Mouse (Mus musculus) large intestine, adult 2 months (tissue): ENCODE data around the gene Snph. TPM values are rescaled to one million over a fixed set of nuclear protein-coding genes. Genes with fewer than 3 reads are reported as not detected.
"Not testable (repeated sequence)": the region's sequence is repeated elsewhere in the genome, so short reads cannot be mapped to it uniquely, and the experiment has no call there.

Source experiments
- DNase-seq: peaks from one replicate; pipeline ENCODE4 v3.0.0-alpha.2; 2012; ENCODE audit warnings: low read depth, low spot score
- WGBS: fragments of 180-500 bp; shearing (Covaris S2); methylation state at CpG from one replicate; pipeline ENCODE4 v1.1.7; 2018; 5-methylcytosine and 5-hydroxymethylcytosine counted together
- polyA plus RNA-seq: library from polyadenylated mRNA; depleted of rRNA; stranded (reverse); fragments of >200 nt; gene quantifications from 2 replicates; pipeline ENCODE4 v1.2.3, GENCODE M21; 2012; rRNA removed

Gene Snph
- polyA plus RNA-seq: 12.5 and 14.0 TPM in 2 replicates

DNA sequence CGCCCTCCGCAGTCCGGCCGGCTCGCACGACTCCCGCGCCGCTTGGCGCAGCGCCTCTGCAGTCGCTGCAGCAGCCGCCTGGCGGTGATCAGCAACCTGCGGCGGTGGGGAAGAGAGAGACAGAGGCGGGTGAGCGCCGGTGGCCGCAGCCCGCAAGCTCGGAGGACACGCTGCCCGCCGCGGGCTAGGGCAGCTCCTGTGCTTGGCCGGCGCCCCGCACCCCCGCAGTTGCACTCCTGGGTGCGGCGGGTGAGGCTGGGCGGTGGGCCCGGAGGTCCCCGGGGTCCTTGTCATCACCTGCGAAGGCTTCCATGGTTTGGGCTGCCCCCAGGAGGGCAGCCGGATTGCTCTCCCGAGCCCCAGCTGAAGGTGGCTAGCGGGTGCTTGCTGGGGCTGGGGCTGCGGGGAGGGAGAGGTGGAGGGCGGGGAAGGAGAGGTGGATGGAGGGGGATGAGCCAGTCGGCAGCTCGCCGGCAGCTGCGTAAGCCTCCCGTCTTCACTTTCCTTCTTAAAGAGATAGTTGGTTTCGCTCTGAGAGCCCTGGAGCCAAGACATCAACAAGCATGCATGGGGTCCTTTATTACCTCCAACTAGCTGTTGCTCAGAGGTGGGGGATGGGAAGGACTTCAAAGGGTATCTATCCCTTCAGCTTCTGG is at the start of gene Snph:
TSS of gene Snph (minus strand) at position 435 of the 656 bp plus-strand sequence.
- WGBS: under 1% methylated on average over 47 of the region's 47 CpGs
- DNase-seq: no peak

- DNase-seq: no peak
- 44% methylated on average over 2 of the region's 2 CpGs for WGBS
Observed at GRCm38 (mm10) chr2:151676234-151676633, 43.8 kb upstream of the Snph start.

DNA sequence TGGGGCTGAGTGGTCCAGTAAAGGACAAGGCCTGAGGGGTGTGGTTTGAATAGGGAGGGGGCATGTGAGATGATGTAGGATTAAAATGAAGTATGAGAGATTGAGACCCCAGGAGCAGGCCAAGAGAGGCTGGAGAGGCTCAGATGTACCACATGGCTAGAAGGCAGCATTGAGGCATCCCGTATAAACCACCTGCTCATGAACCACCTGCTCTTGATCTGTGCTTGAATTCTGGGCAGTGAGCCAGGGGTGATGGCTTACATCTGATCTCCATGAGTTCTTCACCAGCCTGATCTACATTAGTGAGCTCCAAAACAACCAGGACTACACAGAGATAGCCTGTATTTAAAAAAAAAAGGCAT is 38.6 kb upstream of the Snph start:
- WGBS: 29% methylated on average over 1 of the region's 1 CpGs
- no peak for DNase-seq

DNA sequence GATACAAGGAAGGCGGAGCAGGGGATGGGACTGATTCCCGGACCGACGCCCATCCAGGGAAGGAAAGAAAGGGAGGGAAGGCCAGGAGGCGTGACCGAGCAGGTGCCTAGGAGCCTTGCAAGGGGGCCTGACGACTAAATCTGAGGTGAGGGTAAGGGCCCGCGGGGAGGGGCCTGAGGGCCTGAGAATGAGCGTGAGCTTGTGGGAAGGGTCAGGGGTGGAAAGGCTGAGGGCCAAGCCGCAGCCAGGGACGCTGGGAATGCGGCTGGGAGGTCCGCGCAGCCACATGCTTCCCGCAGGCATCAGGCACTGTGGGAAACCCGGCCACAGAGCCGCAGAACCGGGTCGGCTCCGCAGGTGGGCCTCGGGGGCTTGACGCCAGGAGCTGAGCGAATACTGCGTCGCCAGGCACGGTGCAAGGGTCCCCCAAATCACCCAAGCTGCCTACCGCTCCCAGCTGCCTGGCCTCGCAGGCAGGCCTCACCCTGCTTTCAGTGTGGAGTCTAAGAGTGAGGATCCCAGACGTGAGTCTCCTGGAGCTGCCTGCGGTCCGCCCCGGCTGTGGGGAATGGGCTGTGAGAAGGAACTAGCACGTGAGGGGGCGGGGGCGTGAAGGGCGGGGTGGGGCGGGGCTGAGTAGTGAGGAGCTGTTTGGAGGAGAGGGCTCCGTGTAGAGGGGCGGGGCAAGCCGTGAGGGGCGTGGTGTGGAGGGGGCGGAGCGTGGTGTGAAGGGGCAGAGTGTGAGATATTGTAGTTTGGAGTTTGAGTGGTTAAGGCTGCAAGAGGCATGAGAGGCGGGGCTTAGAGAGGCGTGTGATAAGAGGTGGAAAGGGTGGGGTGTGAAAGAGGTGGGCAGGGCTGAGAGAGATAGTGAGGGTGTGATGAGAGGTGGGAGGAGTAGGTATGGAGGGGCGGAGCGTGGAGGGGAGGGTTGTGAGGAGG is 37.9 kb upstream of the Snph start:
- DNase-seq: no peak
- 36% methylated on average over 48 of the region's 48 CpGs for WGBS

DNA sequence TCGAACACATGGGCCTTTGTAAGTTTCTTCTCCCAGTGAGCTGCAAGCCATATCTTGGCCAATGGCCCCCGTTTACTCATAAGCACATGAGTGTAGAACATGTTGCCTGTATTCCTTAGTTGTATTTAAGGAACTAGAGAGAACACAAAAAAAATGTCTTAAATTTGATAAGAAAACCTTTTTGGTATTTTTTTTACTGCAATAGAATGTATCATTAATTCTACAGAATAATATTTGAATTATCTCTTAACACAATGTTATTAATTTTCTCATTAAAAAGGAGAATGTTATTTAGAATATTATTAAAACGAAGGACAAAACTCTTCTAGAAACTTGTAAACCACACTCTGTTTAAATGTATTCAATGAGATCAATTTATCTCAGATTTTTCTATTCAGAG is 36.0 kb upstream of the Snph start, which contains the start of gene Rad21l:
TSS of gene Rad21l (minus strand) at position 101 of the 400 bp plus-strand sequence.
- WGBS: 74% methylated on average over 3 of the region's 3 CpGs
- no peak for DNase-seq

DNA sequence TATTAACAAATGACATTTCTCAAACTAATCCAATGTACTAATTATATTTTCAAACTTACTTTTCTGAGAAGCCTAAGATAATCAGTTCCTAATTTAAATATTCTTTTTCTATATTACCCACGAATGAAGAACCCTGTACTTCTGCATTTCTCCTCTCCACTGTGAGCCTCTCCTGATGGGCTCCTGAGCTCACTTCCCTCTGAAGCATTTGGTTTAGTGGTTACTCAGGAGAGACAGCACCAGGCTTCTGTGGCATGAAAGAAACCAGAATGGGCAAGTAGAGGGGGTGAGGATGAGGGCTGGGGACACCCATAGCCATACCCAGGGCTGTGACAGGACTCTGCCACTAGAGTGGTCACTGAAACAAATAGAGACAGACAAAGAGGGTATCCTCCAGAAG is 19.7 kb upstream of the Snph start:
- no peak for DNase-seq
- WGBS: 74% methylated on average over 1 of the region's 1 CpGs

GRCm38 (mm10) chr2:151636015-151636402 is 3.6 kb upstream of the Snph start:
- WGBS: 65% methylated on average over 2 of the region's 2 CpGs
- DNase-seq: no peak

GRCm38 (mm10) chr2:151635362-151636014 is 3.1 kb upstream of the Snph start:
- 15% methylated on average over 9 of the region's 9 CpGs for WGBS

GRCm38 (mm10) chr2:151634903-151635302 is 2.5 kb upstream of the Snph start:
- WGBS: 13% methylated on average over 2 of the region's 2 CpGs
- DNase-seq: no peak

More at GRCm38 (mm10) chr2:151635362-151636014, 3.1 kb upstream of the Snph start:
- peak; percentile 38 for DNase-seq

DNA sequence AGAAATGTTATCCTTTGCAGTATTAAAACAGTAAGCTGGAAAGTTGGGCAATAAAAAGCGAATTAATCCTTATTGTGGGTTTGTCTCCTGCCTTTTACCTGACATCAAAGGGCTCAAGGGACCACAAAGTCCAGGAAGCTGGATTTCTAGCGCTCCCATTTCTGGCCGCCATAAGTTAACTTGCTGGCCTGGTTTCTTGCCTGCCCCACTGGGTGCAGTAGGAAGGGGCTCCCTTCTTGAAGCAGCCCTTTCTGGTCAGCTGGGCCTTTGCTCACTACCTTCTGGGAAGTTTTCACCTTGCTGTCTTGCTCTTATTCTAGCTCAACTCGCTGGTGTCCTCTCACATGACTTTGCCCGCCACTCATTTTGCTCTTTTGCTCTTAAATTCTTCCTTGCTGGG is 589 bp upstream of the Snph start:
- DNase-seq: no peak
- 87% methylated on average over 5 of the region's 5 CpGs for WGBS

- DNase-seq: no peak
- 7% methylated on average over 22 of the region's 22 CpGs for WGBS
Observed at GRCm38 (mm10) chr2:151631406-151632158, 811 bp downstream of the Snph start.

DNA sequence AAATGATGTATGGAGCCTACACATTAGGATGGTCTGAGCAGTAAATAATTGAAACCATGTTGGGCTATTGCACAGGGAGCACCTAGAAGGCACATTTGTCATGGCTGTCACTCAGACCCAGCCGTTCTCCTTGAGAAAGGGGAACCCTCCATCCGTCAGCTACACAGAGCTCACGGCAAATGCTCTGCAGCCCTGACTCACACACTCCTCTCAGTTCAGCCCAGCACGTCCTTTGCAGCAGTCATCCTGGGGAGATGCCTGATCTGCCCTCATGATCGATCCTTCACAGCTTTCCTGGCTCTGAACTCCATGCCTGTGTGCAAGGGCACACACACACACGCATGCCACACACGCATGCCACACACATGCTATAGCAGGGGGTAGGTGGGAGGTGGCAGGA is 3.1 kb downstream of the Snph start:
- no peak for DNase-seq
- 89% methylated on average over 7 of the region's 7 CpGs for WGBS

DNA sequence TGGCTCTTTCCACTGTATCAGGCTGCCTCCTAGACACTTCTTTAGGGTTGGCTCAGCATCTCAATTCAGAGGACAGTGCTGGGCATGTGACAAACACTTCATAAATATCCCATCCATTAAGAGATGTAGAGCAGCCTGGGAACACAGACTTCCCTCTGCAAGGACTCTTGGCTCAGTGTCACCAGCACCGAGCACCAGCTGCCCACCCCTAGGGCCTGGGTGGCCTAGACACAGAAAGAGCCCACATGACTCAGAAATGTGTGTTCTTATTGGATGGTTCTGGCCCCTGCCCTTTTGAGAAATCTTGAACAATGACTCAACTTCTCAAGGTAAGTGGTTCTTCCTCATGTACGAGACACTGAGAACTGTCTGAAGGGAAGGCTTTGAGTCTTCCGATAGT is 4.4 kb downstream of the Snph start:
- DNase-seq: no peak
- 77% methylated on average over 3 of the region's 3 CpGs for WGBS

DNA sequence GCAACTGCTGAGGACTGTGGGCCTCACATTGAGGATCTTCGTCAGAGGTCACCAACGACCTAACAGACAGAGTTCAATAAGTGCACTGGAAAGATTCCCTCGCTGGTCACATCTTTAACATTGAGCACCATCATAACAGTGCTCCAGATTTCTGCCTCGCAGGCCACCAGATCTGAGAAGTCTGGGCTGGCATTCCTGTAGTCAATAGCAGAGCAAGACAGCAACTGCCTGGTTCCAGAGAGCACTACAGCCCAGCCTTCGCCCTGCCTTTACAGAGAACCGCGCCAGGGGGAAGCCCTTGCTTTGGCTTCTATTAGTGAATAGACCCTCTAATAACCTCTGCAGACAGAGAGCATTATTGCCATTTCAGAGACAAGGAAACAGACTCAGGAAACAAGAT is 6.1 kb downstream of the Snph start:
- WGBS: 89% methylated on average over 7 of the region's 7 CpGs
- DNase-seq: no peak

DNA sequence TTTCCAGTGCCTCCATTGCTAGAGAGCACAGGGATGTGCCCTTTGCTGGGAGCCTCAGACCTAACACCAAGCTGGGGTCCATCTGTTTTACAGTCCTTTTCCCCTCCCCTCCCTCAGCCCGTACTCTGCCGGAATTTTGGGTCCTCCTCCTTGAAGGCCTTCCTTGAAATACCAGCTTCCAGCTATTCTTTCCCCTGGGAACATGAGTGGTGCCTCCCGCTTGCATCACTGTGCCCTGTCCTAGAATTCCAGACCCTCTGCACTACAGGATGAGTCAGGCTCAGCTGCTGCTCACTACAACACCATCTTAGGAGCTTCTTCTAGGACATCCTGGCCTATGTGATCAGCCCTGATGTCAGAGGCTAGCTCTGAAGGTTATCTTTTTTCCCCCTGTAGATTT is 8.6 kb downstream of the Snph start:
- no peak for DNase-seq
- WGBS: 61% methylated on average over 3 of the region's 3 CpGs

- peak; percentile 48 for DNase-seq
- WGBS: 46% methylated on average over 6 of the region's 6 CpGs
Observed at GRCm38 (mm10) chr2:151616551-151617329, 15.7 kb downstream of the Snph start.

- 66% methylated on average over 8 of the region's 8 CpGs for WGBS
- not testable (repeated sequence) for DNase-seq
Observed at GRCm38 (mm10) chr2:151615779-151616178, 16.6 kb downstream of the Snph start.

GRCm38 (mm10) chr2:151609974-151610373 is 22.4 kb downstream of the Snph start:
- no peak for DNase-seq
- WGBS: 21% methylated on average over 3 of the region's 3 CpGs

- no peak for DNase-seq
- 78% methylated on average over 1 of the region's 1 CpGs for whole genome bisulfite sequencing
Observed at GRCm38 (mm10) chr2:151608435-151608834, 24.0 kb downstream of the Snph start.
